Mouse (Mus musculus): ENCODE measurements around the gene Tbc1d8. TPM values are rescaled to one million over a fixed set of nuclear protein-coding genes. Genes with fewer than 3 reads are reported as not detected.

Gene Tbc1d8
- 1 to 10 TPM; 8.1 to 8.9 TPM for total RNA-seq (2021)

DNA sequence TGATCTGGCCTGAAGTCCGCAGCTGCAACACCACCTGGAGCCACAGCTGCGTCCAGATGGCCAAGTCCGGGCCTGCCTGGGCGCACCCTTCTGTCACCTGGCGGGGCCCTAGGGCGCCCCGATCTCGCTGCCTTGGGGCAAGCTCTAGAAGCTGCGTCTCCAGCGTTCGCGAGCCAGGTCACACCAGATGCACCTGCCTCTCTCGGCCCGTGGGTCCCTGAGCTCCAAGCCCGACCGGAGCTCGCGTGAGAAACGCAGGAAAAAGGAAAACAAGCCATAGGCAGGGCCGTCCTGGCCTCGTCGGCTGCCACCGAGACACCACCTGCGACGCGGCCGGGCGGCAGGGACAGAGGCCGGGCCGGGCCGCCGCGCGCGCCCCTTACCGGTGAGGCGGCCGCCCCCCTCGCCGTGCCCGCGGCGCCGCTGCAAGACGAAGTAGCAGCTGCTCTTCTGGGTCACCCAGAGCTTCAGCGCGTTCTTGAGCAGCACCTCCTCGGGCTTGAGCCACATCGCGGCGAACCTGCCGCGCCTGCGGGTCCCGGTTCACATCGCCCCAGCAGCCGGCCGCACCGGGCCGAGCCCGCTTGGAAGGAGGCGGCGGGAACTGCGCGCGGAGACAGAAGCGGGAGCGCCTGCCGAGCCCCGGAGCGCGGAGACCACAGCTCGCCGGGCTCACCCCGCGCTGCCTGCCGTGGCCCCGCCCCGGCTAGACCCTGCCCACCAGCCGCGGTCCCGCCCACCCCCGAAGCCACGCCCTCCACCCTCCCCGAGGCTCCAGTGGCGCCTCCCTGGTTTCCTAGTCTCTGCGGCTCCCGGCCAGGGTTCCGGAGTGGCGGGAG lies at the start of gene Tbc1d8:
TSS of gene Tbc1d8 (minus strand) at position 699 of the 839 bp plus-strand sequence.
- DNase-seq, result peak; percentile 94

DNA sequence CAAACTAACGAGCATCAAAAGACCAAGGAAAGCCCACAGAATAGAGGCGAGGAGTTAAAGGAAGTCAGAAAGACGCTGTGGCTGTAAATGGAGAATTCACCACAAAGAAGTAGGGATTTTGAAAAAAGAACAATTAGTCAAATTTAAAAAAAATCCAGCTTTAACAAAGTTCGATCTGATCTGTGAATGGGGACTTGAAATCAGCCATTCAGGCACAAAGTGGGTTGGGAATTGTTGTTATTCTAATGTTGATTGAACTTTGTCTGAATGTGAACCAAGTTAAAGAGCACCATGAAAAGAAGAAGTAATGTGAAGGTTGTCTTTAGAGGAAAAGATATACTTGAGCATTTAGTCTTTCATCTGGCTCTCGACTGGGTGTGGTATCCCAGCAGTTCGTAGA lies 49.8 kb upstream of the Tbc1d8 start:
- no peak for DNase-seq

DNA sequence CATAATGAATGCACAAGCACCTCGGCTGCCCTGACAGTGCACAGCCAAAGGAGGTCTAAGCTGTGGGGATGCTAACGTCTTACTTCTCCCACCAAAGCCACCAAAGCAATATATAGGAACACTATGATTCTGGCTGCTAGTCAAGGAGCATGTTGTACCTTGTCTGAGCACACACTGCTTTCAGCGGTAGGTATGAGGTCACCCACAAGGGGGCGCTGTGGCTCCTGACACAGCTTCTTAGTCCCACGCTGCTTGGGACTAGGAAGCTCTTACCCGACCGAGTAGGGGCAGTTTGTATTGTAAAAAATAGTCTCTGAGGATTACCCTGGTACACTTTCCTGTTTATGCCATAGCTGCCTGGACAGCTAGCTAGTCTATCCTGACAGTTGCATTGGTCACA lies 48.9 kb upstream of the Tbc1d8 start:
- peak; percentile 84 for DNase-seq

DNA sequence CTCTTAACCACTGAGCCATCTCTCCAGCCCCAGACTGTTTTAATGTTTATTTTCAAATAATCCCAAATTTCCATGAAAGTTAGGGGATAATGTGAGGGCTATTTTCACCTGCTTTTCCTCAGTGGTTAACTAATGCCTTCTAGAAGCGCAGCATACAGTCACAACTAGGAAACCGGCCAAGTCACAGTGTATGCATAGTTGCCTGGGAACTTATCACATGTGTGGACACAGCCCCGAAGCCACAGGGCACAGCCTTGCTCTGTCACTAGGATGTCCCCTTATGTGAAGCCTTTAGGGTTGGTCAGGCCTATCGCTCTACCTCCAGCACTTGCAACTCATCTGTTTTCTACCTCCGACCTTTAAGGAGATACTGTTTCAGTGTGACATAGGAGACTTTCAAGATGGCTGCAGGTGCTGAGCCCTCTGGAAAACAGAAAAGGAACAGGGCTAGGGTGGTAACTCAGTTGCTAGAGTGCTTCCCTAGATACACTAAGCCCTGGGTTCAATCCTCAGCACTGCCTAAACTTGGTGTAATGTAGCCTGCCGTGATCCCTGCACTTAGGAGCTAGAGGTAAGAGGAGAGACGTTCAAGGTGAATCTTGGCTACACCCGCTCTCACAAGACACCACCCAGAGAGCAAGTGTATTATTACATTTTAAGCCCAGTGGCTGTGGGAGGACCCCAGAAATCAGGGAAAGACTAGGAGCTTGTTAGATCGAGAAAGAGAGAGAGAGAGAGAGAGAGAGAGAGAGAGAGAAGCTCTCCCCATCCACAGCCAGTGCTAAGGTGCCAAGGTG lies 48.0 kb upstream of the Tbc1d8 start:
- peak; percentile 67 for DNase-seq

DNA sequence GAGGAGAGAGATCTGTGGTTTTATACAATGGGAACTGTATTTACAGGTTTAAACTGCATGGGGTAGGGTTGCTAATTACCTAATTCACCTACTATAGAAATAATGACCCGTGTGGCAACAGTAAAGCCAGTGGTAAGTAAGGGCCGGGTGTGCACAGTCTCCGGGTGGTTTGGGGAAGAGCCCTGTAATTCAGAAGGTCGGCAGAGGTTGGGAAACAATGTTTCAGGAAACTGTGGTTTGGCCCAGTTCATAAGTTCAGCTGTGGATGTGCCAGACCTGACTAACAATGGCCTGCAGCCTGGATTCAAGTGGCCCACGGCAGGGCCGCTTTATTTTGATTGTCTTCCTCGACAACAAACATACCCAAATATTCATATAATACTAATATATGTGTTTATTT lies 47.2 kb upstream of the Tbc1d8 start:
- DNase-seq, result no peak

DNA sequence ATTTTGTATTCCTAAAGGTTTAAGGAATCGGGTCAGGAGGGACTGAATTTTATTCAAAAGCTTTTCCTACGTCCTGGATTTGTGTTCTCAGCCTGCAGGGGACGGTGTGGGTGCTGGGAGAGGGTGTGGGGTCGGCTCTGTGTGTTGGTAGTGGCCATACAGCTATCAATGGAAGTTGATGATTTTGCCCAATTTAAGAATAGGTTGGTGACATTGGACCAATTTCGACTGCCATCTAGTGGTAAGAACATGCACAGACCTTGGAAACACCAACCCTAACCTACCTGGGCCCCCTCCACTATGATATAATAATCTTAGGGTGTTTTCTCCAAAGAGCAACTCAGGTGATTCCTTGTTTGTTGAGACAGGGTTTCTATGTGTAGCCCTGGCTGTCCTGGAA lies 44.0 kb upstream of the Tbc1d8 start:
- peak; percentile 52 for DNase-seq

DNA sequence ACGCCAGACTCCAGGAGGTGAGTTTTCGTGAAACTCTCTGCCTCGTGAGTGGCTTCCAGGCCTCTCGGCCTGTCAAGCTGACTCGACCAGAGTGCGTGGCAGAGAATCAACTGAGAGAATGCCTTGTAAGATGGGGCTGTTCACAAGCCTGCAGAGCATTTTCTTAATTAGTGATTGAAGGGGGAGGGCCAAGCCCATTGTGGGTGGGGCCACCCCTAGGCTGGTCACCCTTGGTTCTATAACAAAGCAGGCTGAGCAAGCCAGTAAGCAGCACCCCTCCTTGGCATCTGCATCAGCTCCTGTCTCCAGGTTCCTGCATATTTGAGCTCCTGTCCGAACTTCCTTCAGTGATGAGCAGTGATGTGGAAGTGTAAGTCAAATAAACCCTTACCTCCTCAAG lies 42.8 kb upstream of the Tbc1d8 start:
- no peak for DNase-seq

DNA sequence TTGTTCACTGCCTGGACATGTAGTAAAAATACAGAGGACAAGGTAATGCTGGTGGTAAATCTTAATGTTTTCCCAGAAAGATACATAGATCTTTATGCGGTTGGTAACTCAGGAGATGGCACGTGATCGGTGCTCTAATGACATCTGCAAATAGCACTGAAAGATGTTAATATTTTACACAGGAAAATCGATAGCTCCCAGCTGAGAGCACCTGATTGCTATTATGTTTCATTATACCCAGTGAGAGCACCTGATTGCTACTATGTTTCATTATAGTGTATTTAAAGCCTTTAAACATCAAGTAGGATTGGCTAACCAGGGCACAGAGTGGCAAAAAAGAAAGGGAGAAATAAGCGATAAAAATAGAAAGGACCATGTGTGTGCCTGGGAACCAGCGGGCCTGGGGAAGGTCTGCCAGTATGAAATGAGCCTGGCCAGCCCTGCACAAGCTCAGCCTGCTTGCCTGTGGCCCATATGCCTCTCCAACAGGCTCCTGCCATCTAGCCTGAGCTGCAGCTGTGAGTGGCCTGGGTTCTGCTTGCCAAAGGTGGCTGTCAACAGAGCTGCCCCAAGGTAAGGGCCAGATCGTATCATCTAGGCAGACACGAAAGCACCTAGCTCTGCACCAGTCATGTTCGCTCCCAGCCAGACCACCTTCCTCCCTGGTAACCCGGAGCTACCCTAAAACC lies 36.9 kb upstream of the Tbc1d8 start:
- DNase-seq, result no peak

DNA sequence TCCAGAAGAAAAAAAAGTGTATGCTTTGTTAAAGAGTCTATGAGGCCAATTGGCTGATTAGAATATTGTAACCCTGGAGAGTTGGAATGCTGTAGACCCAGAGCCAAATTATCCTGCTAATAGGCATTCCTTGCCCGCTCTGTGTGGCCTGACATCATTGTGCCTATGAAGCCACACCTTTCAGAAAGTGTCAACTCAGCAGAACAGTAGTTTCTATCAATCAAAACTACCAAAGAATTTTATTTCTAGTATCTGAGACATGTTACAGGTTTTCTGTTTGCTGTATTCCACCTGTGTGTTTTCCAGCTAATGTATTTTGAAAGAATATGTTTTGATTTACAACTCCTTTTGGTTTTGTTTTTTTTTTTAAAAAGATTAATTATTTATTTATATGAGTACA lies 33.6 kb upstream of the Tbc1d8 start:
- DNase-seq, result no peak

DNA sequence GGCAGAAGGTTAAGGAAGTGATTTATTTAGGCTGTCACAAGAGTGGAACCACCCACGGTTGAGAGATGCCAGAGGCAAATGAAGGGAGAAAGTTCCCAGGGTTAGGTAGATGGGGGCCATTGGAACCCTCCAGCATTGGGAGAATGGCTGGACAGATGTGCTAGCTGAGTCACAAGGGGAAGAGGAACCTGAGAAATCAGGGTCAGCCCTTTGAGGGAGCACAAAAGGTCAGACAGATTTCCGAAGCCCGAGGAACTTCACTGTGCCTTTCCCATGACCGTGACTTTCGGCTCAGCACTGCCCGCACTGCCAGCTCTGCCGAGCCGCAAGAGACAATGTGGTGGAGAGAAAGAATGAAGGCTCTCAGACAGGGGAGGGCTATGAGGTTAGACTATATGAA lies 33.2 kb upstream of the Tbc1d8 start:
- DNase-seq, result no peak

DNA sequence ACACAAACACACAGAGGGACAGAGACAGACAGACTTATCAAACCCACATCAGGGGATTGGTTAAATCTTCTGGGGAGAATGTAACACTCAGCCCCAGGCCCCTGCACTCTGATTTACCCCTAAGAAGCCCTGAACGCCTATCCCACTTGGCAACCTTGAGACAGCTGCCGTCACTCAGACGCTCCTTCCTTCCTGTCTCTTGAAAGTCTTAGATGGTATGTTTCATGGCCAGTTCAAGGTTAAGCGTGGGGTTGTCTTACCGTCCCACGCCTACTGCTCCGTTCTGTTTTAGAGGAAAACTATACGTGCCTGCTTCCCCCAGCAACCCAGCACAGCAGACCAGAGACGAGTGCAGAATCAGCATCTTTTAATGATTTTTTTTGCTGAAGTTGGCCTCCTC lies 27.0 kb upstream of the Tbc1d8 start:
- DNase-seq, result no peak

DNA sequence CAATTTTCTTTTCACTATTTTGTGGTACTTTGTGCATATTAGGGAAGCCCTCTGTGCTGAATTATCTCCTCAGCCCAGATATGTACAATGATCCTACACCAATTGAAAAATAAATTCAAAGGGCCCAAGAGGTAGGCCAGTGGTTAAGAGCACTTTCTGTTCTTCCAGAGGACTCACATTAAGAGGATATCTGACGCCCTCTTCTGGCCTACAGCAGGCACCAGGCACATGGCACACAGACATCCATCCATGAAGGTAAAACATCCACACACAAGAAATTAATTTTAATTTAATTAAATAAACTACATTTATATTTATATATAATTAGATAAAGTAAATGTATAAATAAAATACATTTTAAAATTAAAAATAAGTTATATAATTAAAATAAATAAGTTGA lies 25.7 kb upstream of the Tbc1d8 start:
- DNase-seq, result peak; percentile 41

DNA sequence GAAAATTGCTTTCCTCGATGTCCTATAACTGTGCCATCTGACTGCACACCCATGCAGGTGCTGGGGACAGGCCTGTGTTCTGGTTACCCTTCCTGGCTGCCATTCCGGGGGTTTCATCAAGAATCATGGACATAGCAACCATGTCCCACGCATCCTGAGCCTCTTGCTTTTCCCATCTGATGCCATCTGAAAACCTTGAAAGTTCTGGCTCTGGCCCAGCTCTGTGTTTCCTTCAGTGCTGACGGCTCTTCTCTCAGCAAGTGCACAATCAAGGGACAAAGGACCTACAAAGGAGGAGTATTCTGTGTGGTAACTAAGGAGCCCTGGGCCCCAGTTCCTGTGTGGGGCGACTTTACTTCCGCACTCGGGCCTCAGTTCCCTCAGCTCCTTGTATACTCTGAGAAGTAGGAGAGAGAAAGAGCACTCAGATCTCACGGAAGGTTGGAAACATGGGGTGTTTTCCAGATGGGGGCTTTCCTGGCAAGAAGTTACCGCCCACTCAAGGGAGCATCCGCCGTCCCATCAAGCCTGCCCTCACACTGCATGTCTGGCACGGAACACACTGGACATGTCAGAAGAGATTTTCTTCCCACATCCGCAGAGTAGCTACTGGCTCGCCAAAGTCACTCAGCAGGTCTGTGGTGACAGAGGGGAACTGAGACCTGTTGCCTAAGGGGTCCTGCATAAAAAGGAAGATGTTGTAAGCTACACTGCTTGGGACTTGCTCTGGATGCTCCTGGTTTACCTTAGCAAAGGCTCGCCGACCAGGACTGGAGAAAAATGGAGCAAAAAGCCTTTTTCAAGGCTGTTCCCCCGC lies 24.5 kb upstream of the Tbc1d8 start:
- DNase-seq, result no peak

DNA sequence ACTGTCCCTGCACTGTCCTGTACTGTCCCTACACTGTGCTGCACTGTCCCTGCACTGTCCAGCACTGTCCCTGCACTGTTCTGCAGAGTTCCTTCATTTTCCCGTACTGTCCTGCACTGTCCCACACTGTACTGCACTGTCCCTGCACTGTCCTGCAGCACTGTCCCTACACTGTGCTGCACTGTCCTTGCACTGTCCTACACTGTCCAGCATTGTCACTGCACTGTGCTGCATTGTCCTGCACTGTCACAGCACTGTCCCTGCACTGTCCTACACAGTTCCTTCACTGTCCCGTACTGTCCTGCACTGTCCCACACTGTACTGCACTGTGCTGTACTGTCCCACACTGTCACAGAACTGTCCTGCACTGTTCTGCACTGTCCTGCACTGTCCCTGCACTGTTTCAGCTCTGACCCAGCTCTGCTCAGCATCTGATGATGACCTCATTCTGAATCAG lies 21.0 kb upstream of the Tbc1d8 start:
- no peak for DNase-seq

DNA sequence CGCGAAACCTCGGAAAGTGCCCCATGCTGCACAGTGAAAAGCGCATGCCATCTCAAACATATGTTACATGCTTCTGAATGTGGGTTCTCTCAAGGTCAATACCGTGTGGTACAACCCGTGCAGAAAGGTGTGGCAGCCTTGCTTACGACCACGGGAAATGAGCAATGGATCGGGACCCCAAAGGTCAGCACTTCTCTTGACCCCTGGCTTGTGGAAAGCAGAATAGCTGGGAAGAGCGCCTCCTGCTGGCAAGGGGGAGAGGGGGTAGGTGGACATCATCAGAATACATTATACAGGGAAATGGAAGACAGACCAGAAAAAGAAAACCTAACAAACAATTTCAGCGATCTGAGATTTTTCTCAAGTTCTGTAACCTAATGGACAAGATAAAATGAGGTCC lies 19.2 kb upstream of the Tbc1d8 start:
- no peak for DNase-seq

DNA sequence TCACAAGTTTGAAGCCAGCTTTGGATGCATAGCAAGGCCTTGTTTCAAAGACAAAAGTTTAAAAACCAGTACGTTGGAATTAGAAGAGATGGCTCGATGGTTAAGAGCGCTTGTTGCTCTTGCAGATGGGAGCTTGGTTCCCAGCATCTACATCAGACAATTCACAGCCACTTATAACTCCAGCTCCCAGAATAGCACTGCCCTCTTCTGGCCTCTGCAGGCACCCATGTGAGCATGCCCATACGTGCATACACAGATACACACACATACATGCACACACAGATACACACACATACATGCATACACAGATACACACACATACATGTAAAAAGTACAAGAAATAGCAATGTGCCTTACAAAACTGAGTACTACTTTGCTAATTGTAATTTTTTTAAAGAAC lies 18.4 kb upstream of the Tbc1d8 start:
- DNase-seq, result no peak

DNA sequence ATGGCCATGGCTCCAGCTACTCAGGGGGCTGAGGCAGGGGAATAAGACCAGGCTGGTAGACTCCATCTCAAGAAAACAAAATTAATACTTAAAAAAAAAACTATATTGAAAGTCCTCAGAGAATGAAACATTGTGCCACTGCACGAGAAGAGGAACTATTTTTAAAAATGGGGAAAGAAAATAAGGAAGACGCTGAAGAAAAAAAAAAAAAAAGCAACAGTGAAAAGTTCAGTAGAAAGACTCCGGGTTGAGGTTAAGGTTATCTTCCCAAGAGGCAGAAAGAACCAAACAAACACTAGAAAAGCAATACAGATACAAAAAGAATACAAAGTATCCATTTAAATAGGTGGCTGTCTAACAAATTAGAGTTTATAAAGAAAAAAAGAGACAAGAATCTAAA lies 15.1 kb upstream of the Tbc1d8 start:
- no peak for DNase-seq

DNA sequence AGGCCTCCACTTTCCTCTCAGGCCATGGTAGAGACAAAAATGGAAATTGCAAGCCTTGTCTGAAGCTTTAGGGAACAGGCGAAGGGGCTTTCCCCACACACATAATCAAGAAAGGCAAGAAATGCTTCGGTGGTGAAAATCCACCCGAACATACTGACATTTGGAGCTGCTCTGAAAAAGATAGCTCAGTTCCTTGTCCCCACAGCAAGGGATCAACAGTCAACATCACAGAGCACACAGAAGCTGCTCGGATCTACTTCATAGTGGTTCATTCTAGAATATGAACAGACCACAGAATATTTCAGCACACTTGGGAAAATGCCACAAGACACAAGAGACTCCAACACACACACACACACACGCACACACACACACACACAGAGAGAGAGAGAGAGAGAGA lies 14.6 kb upstream of the Tbc1d8 start:
- DNase-seq, result no peak

DNA sequence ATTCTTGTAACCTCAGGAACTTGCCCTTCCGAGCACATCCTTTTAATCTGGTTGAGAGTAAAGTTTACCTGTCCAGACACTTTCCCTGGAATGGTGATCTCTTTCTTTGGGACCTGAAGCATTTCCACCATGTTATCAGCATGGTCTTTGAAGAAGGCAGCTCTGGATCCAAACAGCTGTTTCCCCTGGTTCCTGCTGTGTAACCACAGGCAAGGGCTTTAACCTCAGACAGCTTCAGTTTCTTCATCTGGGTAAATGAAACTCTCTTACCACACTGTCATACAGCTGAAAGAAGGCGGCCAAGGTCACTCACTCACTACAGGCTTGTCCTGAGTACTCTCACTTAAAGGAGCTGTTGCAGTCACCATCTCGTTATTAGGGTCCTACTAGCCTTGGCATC lies 8.8 kb upstream of the Tbc1d8 start:
- no peak for DNase-seq

DNA sequence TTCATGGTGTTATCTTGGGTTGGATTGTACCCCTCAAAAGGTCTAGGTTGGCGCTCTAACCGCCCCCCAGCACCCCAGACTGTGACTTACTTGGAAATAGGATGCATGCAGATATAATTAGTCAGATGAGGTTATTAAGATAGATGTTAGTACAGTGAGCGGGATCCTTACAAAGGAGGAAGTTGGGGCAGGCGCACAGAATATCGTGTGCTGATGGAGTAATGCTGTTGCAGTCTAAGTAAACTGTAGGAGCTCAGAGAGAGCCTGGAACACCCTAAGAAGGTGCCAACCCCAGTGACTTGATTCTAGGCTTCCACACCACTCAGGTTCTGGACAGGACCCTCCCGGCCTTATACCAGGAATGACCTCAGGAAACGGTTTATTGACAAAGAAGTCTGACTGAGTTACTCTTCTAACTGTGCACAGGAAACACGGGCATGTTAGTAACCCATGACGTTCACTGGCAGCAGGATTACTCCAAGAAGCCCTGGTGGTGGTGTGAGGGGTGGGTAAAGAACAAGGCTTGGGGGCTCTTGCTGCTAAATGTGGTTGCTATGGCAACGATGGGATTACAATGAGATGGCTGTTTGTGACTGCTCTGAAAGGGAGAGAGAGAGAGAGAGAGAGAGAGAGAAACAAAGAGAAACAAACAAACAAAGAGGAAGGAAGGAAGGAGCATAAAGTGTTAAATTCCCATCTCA lies 3.7 kb upstream of the Tbc1d8 start:
- DNase-seq, result no peak

DNA sequence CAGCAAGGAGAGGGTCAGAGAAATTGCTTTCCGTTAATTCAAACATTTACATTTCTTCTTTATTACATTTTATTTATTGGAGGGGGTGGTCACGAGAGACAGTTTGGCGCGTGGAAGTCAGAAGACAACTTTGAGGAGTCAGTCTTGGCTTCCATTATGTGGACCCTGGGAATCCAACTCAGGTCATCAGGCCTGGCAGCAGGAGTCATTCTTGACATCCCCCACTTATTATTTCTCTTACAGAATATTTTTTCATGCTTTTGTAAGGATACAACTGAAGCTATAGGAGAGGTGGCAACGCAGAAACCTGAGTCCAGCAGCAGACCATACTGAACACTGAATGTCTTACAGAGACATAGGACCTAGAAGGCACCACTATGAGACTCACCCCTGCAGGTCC lies 699 bp upstream of the Tbc1d8 start:
- no peak for DNase-seq

DNA sequence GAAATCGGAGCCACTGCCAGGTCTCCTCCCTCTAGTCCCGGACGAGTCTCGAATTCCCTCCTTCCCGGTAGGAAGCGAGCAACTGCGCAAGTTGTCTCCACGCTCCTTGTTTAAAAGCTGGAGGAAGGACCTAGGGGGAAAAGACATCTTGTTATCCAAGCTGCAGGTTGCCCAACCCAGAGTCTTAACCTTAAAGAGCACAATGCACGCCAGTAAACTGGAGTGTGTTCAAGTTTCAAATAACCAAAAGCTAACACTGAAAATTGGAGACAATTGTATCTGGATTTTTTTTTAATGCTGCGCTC lies 293 bp upstream of the Tbc1d8 start:
- DNase-seq, result no peak
